8 mouse cellular contexts compared by ENCODE assay signal in genomic region chr16:11909035-11909591, GRCm38 (mm10). TPM values are rescaled to one million over a fixed set of nuclear protein-coding genes. Genes with fewer than 3 reads are reported as not detected.
A peak's percentile ranks its signal among the peaks of the same experiment; 100 is the strongest.
DNase-seq lines count a peak whose midpoint lies in the region; ATAC-seq lines count a peak whose summit lies in the region.

TSS of gene Cpped1 (minus strand) at chr16:11909445.

- peaks cover 10% of the 10 kb centered on the region for H3K4me1 ChIP-seq in hindbrain, embryonic 12.5 days

- peak within 1 kb of the TSS; percentile 61 for H3K4me2 ChIP-seq in hindbrain, embryonic 12.5 days (replicated peaks)

- peak; percentile 95 for ATAC-seq in hindbrain, embryonic 12.5 days (ENCODE audit: low FRiP score)

- no peaks in the 10 kb centered on the region for H3K36me3 ChIP-seq in hindbrain, embryonic 12.5 days

- peak within 1 kb of the TSS; percentile 74 for H3K27ac ChIP-seq in hindbrain, embryonic 12.5 days

- peak within 1 kb of the TSS; percentile 75 for H3K9ac ChIP-seq in hindbrain, embryonic 12.5 days

- peak within 1 kb of the TSS; percentile 60 for H3K4me3 ChIP-seq in hindbrain, embryonic 12.5 days

- WGBS in hindbrain, embryonic 12.5 days, result 1% methylated on average over 32 of the region's 32 CpGs

- peaks cover 3% of the 10 kb centered on the region; the same call in 1 of the 2 replicates for H3K27me3 ChIP-seq in hindbrain, embryonic 12.5 days

- peak; percentile 93 for DNase-seq in NIH3T3 (ENCODE audit: low read depth)
- peak; percentile 93 for DNase-seq in cerebellum, postnatal 10 days
- DNase-seq in frontal cortex, postnatal 10 days (ENCODE audit: low spot score in 2 of 2), result peak; percentile 73 to 86
- DNase-seq in layer of hippocampus, postnatal 25 days (ENCODE audit: extremely low spot score in 1 of 2, low spot score in 1 of 2), result peak; percentile 83 to 90
- peak; percentile 85 for DNase-seq in lung, postnatal 25 days (ENCODE audit: low spot score)
- DNase-seq in retina, embryonic 14.5 days (ENCODE audit: low spot score), result peak; percentile 85
- peak; percentile 91 for DNase-seq in thymus, postnatal 4 days

- H3K9me3 ChIP-seq in hindbrain, embryonic 12.5 days (replicated peaks), result no peaks in the 10 kb centered on the region

RNA-seq across cellular contexts. Expression of gene Cpped1, which starts in this region (rescaled TPM):
- 14.6 and 19.4 TPM in 2 replicates for polyA plus RNA-seq in hindbrain, embryonic 12.5 days (2016; fragmentation: Nextera tagmentation; extraction: Ambion mirVana)
- total RNA-seq in layer of hippocampus, postnatal 25 days (2021), result 10 to 100 TPM; 30.5 to 34.1 TPM

Comparison
In these comparisons a context has a peak if more than half of its experiments do, and no peak if none do; other contexts are left out.
1. Peak in every context shown above with its lines: DNase-seq, ATAC-seq, H3K4me3 ChIP-seq and H3K27ac ChIP-seq.